Mouse (Mus musculus): Measurements from ENCODE around the gene Cblc. TPM values are rescaled to one million over a fixed set of nuclear protein-coding genes. Genes with fewer than 3 reads are reported as not detected.
A peak's percentile ranks its signal among the peaks of the same experiment; 100 is the strongest.

The Cblc gene
- total and polyA plus RNA-seq, 2 experiments from 2014 or later = 0.46 TPM; not detected in 1

GRCm38 (mm10) chr7:19763829-19764477 is 32.7 kb downstream of the Cblc start:
- H3K9me3 ChIP-seq (ENCODE audit: low read length) = no peaks in the 10 kb centered on the region
- ATAC-seq = no peak
- H3K4me1 ChIP-seq (ENCODE audit: insufficient read depth, low read length) = no peaks in the 10 kb centered on the region
- no peak for TF ChIP-seq CTCF (IDR thresholded peaks at IDR 0.05; ENCODE audit: low read depth)
- H3K27ac ChIP-seq = no peak overlapping the region
- H3K4me2 ChIP-seq (ENCODE audit: low read depth, low read length) = no peak overlapping the region
- H3K36me3 ChIP-seq (ENCODE audit: insufficient read depth, low read length) = no peaks in the 10 kb centered on the region
- no peak overlapping the region for H3K9ac ChIP-seq (replicated peaks; ENCODE audit: low read length)
- H3K4me3 ChIP-seq (ENCODE audit: low read length) = no peak overlapping the region
- WGBS = 89% methylated on average over 13 of the region's 13 CpGs
- H3K27me3 ChIP-seq (ENCODE audit: insufficient read depth, low read length) = peaks cover under 1% of the 10 kb centered on the region; the same call in 1 of the 2 replicates
- DNase-seq (ENCODE audit: low spot score) = no peak

- Histone ChIP-seq H3K9me3 (ENCODE audit: low read length) (no peaks in the 10 kb centered on the region), H3K4me2 (ENCODE audit: low read depth, low read length) (no peak overlapping the region), H3K4me3 (ENCODE audit: low read length) (no peak overlapping the region), H3K9ac (replicated peaks; ENCODE audit: low read length) (no peak overlapping the region), H3K27ac (no peak overlapping the region), H3K4me1 (ENCODE audit: insufficient read depth, low read length) (no peaks in the 10 kb centered on the region), H3K27me3 (ENCODE audit: insufficient read depth, low read length) (no peaks in the 10 kb centered on the region), H3K36me3 (ENCODE audit: insufficient read depth, low read length) (no peaks in the 10 kb centered on the region)
- DNase-seq (ENCODE audit: low spot score) = no peak
- 78% methylated on average over 11 of the region's 11 CpGs for WGBS
- no peak for TF ChIP-seq CTCF (IDR thresholded peaks at IDR 0.05; ENCODE audit: low read depth)
- no peak for ATAC-seq
Measured at GRCm38 (mm10) chr7:19762283-19762682, 34.3 kb downstream of the Cblc start.

- ATAC-seq (no peak), DNase-seq (ENCODE audit: low spot score) (no peak)
- Histone ChIP-seq H3K27me3 (ENCODE audit: insufficient read depth, low read length) (no peaks in the 10 kb centered on the region), H3K27ac (no peak overlapping the region), H3K9ac (replicated peaks; ENCODE audit: low read length) (no peak overlapping the region), H3K4me1 (ENCODE audit: insufficient read depth, low read length) (no peaks in the 10 kb centered on the region), H3K9me3 (ENCODE audit: low read length) (no peaks in the 10 kb centered on the region), H3K36me3 (ENCODE audit: insufficient read depth, low read length) (no peaks in the 10 kb centered on the region), H3K4me3 (ENCODE audit: low read length) (no peak overlapping the region), H3K4me2 (ENCODE audit: low read depth, low read length) (no peak overlapping the region)
- 88% methylated on average over 13 of the region's 13 CpGs for whole genome bisulfite sequencing
- no peak for TF ChIP-seq CTCF (IDR thresholded peaks at IDR 0.05; ENCODE audit: low read depth)
Measured at GRCm38 (mm10) chr7:19760021-19760420, 36.6 kb downstream of the Cblc start.

GRCm38 (mm10) chr7:19758623-19759022 is 38.0 kb downstream of the Cblc start:
- DNase-seq (ENCODE audit: low spot score) (no peak), ATAC-seq (no peak)
- WGBS = 93% methylated on average over 13 of the region's 13 CpGs
- Histone ChIP-seq H3K4me3 (ENCODE audit: low read length) (no peak overlapping the region), H3K27me3 (ENCODE audit: insufficient read depth, low read length) (no peaks in the 10 kb centered on the region), H3K9me3 (ENCODE audit: low read length) (no peaks in the 10 kb centered on the region), H3K27ac (no peak overlapping the region), H3K36me3 (ENCODE audit: insufficient read depth, low read length) (no peaks in the 10 kb centered on the region), H3K4me2 (ENCODE audit: low read depth, low read length) (no peak overlapping the region), H3K4me1 (ENCODE audit: insufficient read depth, low read length) (no peaks in the 10 kb centered on the region), H3K9ac (replicated peaks; ENCODE audit: low read length) (no peak overlapping the region)
- TF ChIP-seq CTCF (IDR thresholded peaks at IDR 0.05; ENCODE audit: low read depth) = no peak

- peak; percentile 30; the same call in 1 of the 2 replicates for ATAC-seq
- 71% methylated on average over 23 of the region's 24 CpGs for WGBS
Measured at GRCm38 (mm10) chr7:19755851-19756786, 40.5 kb downstream of the Cblc start.

GRCm38 (mm10) chr7:19755008-19755407 is 41.6 kb downstream of the Cblc start:
- WGBS = 79% methylated on average over 2 of the region's 2 CpGs
- no peaks in the 10 kb centered on the region for H3K36me3 ChIP-seq (ENCODE audit: insufficient read depth, low read length)
- H3K27ac ChIP-seq = no peak overlapping the region
- H3K9me3 ChIP-seq (ENCODE audit: low read length) = no peaks in the 10 kb centered on the region
- no peak overlapping the region for H3K4me3 ChIP-seq (ENCODE audit: low read length)
- DNase-seq (ENCODE audit: low spot score) (no peak), ATAC-seq (no peak)
- H3K4me1 ChIP-seq (ENCODE audit: insufficient read depth, low read length) = peaks cover 6% of the 10 kb centered on the region
- no peak for TF ChIP-seq CTCF (IDR thresholded peaks at IDR 0.05; ENCODE audit: low read depth)
- H3K27me3 ChIP-seq (ENCODE audit: insufficient read depth, low read length) = no peaks in the 10 kb centered on the region
- H3K4me2 ChIP-seq (ENCODE audit: low read depth, low read length) = no peak overlapping the region
- H3K9ac ChIP-seq (replicated peaks; ENCODE audit: low read length) = no peak overlapping the region

More at GRCm38 (mm10) chr7:19755851-19756786, 40.5 kb downstream of the Cblc start:
- DNase-seq (ENCODE audit: low spot score) = no peak
- Histone ChIP-seq H3K4me3 (ENCODE audit: low read length) (no peak overlapping the region), H3K27me3 (ENCODE audit: insufficient read depth, low read length) (no peaks in the 10 kb centered on the region), H3K4me2 (ENCODE audit: low read depth, low read length) (no peak overlapping the region), H3K4me1 (ENCODE audit: insufficient read depth, low read length) (no peaks in the 10 kb centered on the region), H3K36me3 (ENCODE audit: insufficient read depth, low read length) (no peaks in the 10 kb centered on the region), H3K27ac (0 out of 2 replicates have a peak overlapping the region, but pooled peaks have one; percentile 7), H3K9me3 (ENCODE audit: low read length) (no peaks in the 10 kb centered on the region), H3K9ac (replicated peaks; ENCODE audit: low read length) (no peak overlapping the region)
- no peak for TF ChIP-seq CTCF (IDR thresholded peaks at IDR 0.05; ENCODE audit: low read depth)

Data from hindbrain, postnatal 0 days (tissue).